Mouse (Mus musculus): ENCODE results near the gene Pigq.

- no peak for TF ChIP-seq CTCF (IDR thresholded peaks at IDR 0.05; ENCODE audit: insufficient read depth, low read depth, low read length)
- TF ChIP-seq POLR2A (IDR thresholded peaks at IDR 0.05; ENCODE audit: insufficient read depth, low read depth, low read length), result no peak
Measured at GRCm38 (mm10) chr17:25990331-25990730, 45.6 kb upstream of the Pigq start.
